Mouse (Mus musculus) lung, adult 2 months (tissue): ENCODE measurements around the gene Cdcp1.

Experiments used
- CTCF ChIP-seq: fragments of 200-500 bp; IDR thresholded peaks from 2 replicates; pipeline ENCODE4 v1.5.1; 2011; ENCODE audit warnings: mild to moderate bottlenecking, low read length, control low read depth; ENCODE audit not compliant: insufficient read depth
- POLR2A ChIP-seq: fragments of 200-500 bp; IDR thresholded peaks from 2 replicates; pipeline ENCODE4 v1.6.1; 2011; ENCODE audit warnings: low read depth, mild to moderate bottlenecking, control low read depth, low read length, borderline replicate concordance; ENCODE audit errors: extremely low read depth

DNA sequence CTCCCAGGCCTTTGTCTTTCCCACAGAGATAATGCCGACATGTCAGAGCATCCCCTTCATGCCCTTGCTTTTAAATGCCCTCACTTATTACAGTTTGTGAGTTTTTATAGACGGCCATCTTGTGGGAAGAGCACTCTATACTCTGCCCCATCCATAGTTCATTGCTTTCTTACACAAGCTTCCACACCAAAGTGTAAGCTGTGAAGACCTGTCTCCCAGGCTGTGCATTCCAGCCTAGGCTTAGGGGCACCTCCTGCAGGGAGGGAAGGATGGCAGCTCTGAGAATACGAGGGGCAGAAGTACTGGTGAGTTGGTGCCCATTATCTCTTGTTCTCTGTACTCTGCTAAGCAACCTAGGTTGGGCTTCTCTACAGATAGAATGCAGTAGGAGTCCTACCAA, 82.8 kb downstream of the Cdcp1 start:
- no peak for TF ChIP-seq POLR2A
- no peak for TF ChIP-seq CTCF
